8 mouse cellular contexts compared by ENCODE assay signal in genomic region chr8:12756391-12757157, GRCm38 (mm10). TPM values are rescaled to one million over a fixed set of nuclear protein-coding genes. Genes with fewer than 3 reads are reported as not detected.
DNase-seq lines count a peak whose midpoint lies in the region; ATAC-seq lines count a peak whose summit lies in the region.

Atp11a (plus strand) TSS chr8:12757014.

- H3K36me3 ChIP-seq in embryonic facial prominence, embryonic 13.5 days: peaks cover 1% of the 10 kb centered on the region; the same call in 1 of the 2 replicates
- H3K36me3 ChIP-seq in heart, embryonic 10.5 days: no peaks in the 10 kb centered on the region
- no peaks in the 10 kb centered on the region for H3K36me3 ChIP-seq in kidney, embryonic 14.5 days (ENCODE audit: control insufficient read depth, insufficient read depth, low read length)
- H3K36me3 ChIP-seq in limb, embryonic 15.5 days: no peaks in the 10 kb centered on the region
- H3K36me3 ChIP-seq in midbrain, embryonic 16.5 days (ENCODE audit: control insufficient read depth, insufficient read depth, low read length): no peaks in the 10 kb centered on the region
- no peaks in the 10 kb centered on the region for H3K36me3 ChIP-seq in stomach, embryonic 15.5 days

- H3K9me3 ChIP-seq in embryonic facial prominence, embryonic 13.5 days: no peaks in the 10 kb centered on the region
- no peaks in the 10 kb centered on the region for H3K9me3 ChIP-seq in heart, embryonic 10.5 days
- no peaks in the 10 kb centered on the region for H3K9me3 ChIP-seq in kidney, embryonic 14.5 days (ENCODE audit: control insufficient read depth, low read length)
- H3K9me3 ChIP-seq in limb, embryonic 15.5 days: no peaks in the 10 kb centered on the region
- H3K9me3 ChIP-seq in midbrain, embryonic 16.5 days (replicated peaks; ENCODE audit: control insufficient read depth, low read length, poor library complexity, severe bottlenecking): no peaks in the 10 kb centered on the region
- H3K9me3 ChIP-seq in stomach, embryonic 15.5 days: no peaks in the 10 kb centered on the region

- H3K4me1 ChIP-seq in embryonic facial prominence, embryonic 13.5 days: peaks cover 46% of the 10 kb centered on the region
- peaks cover 56% of the 10 kb centered on the region for H3K4me1 ChIP-seq in heart, embryonic 10.5 days
- peaks cover 7% of the 10 kb centered on the region; the same call in 1 of the 2 replicates for H3K4me1 ChIP-seq in kidney, embryonic 14.5 days (ENCODE audit: control insufficient read depth, insufficient read depth, low read length)
- peaks cover 55% of the 10 kb centered on the region for H3K4me1 ChIP-seq in limb, embryonic 15.5 days
- peaks cover 11% of the 10 kb centered on the region for H3K4me1 ChIP-seq in midbrain, embryonic 16.5 days (ENCODE audit: control insufficient read depth, insufficient read depth, low read length)
- peaks cover 11% of the 10 kb centered on the region; the same call in 1 of the 2 replicates for H3K4me1 ChIP-seq in stomach, embryonic 15.5 days

- peak within 1 kb of the TSS; percentile 88 for H3K4me2 ChIP-seq in embryonic facial prominence, embryonic 13.5 days
- peak within 1 kb of the TSS; percentile 74 for H3K4me2 ChIP-seq in kidney, embryonic 14.5 days (replicated peaks; ENCODE audit: low read depth, low read length)
- H3K4me2 ChIP-seq in limb, embryonic 15.5 days: peak within 1 kb of the TSS; percentile 85
- H3K4me2 ChIP-seq in midbrain, embryonic 16.5 days (ENCODE audit: low read length): peak within 1 kb of the TSS; percentile 95
- H3K4me2 ChIP-seq in stomach, embryonic 15.5 days: peak within 1 kb of the TSS; percentile 81

- WGBS in embryonic facial prominence, embryonic 13.5 days: under 1% methylated on average over 50 of the region's 62 CpGs
- WGBS in heart, embryonic 10.5 days: 5% methylated on average over 57 of the region's 62 CpGs
- WGBS in kidney, embryonic 14.5 days: 0% methylated on average over 26 of the region's 62 CpGs
- WGBS in limb, embryonic 15.5 days: 0% methylated on average over 30 of the region's 62 CpGs
- WGBS in midbrain, embryonic 16.5 days: under 1% methylated on average over 30 of the region's 62 CpGs
- WGBS in stomach, embryonic 15.5 days: 0% methylated on average over 38 of the region's 62 CpGs

- H3K27me3 ChIP-seq in embryonic facial prominence, embryonic 13.5 days: no peaks in the 10 kb centered on the region
- H3K27me3 ChIP-seq in heart, embryonic 10.5 days (ENCODE audit: insufficient read depth, poor library complexity, severe bottlenecking): 0 out of 2 replicates have a peak, but pooled peaks cover 4% of the 10 kb centered on the region
- no peaks in the 10 kb centered on the region for H3K27me3 ChIP-seq in kidney, embryonic 14.5 days (ENCODE audit: control insufficient read depth, insufficient read depth, low read length)
- H3K27me3 ChIP-seq in limb, embryonic 15.5 days: no peaks in the 10 kb centered on the region
- no peaks in the 10 kb centered on the region for H3K27me3 ChIP-seq in midbrain, embryonic 16.5 days (ENCODE audit: control insufficient read depth, insufficient read depth, low read depth, low read length)
- H3K27me3 ChIP-seq in stomach, embryonic 15.5 days (replicated peaks): no peaks in the 10 kb centered on the region

- peak within 1 kb of the TSS; percentile 78 for H3K27ac ChIP-seq in embryonic facial prominence, embryonic 13.5 days
- peak within 1 kb of the TSS; percentile 92 for H3K27ac ChIP-seq in heart, embryonic 10.5 days
- H3K27ac ChIP-seq in kidney, embryonic 14.5 days (ENCODE audit: low read depth, low read length): peak within 1 kb of the TSS; percentile 19; the same call in 1 of the 2 replicates
- peak within 1 kb of the TSS; percentile 84 for H3K27ac ChIP-seq in limb, embryonic 15.5 days
- H3K27ac ChIP-seq in midbrain, embryonic 16.5 days (ENCODE audit: low read length): peak within 1 kb of the TSS; percentile 70
- peak within 1 kb of the TSS; percentile 71 for H3K27ac ChIP-seq in stomach, embryonic 15.5 days

- peak within 1 kb of the TSS; percentile 91 for H3K9ac ChIP-seq in embryonic facial prominence, embryonic 13.5 days
- peak within 1 kb of the TSS; percentile 74 for H3K9ac ChIP-seq in kidney, embryonic 14.5 days (ENCODE audit: low read depth, low read length)
- peak within 1 kb of the TSS; percentile 98 for H3K9ac ChIP-seq in limb, embryonic 15.5 days
- peak within 1 kb of the TSS; percentile 95 for H3K9ac ChIP-seq in midbrain, embryonic 16.5 days (ENCODE audit: low read depth, low read length)
- peak within 1 kb of the TSS; percentile 91 for H3K9ac ChIP-seq in stomach, embryonic 15.5 days

- ATAC-seq in embryonic facial prominence, embryonic 13.5 days (ENCODE audit: insufficient number of reproducible peaks, insufficient read depth, low FRiP score, low TSS enrichment, low read depth): peak; percentile 84
- peak; percentile 83 for ATAC-seq in kidney, embryonic 14.5 days (ENCODE audit: low FRiP score, low TSS enrichment)
- ATAC-seq in limb, embryonic 15.5 days (ENCODE audit: insufficient number of reproducible peaks, low FRiP score, low TSS enrichment, low read depth): peak; percentile 57
- peak; percentile 92 for ATAC-seq in midbrain, embryonic 16.5 days
- ATAC-seq in stomach, embryonic 15.5 days (ENCODE audit: insufficient read depth, low FRiP score, low read depth): peak; percentile 84

- H3K4me3 ChIP-seq in embryonic facial prominence, embryonic 13.5 days: peak within 1 kb of the TSS; percentile 81
- H3K4me3 ChIP-seq in heart, embryonic 10.5 days: peak within 1 kb of the TSS; percentile 90
- H3K4me3 ChIP-seq in kidney, embryonic 14.5 days (ENCODE audit: low read length): peak within 1 kb of the TSS; percentile 50
- H3K4me3 ChIP-seq in limb, embryonic 15.5 days: peak within 1 kb of the TSS; percentile 95
- peak within 1 kb of the TSS; percentile 94 for H3K4me3 ChIP-seq in midbrain, embryonic 16.5 days (ENCODE audit: low read depth, low read length)
- H3K4me3 ChIP-seq in stomach, embryonic 15.5 days (replicated peaks): peak within 1 kb of the TSS; percentile 83

- DNase-seq in 3134 (ENCODE audit: extremely low read depth, insufficient read length, low spot score): peak; percentile 71
- peak; percentile 82 for DNase-seq in adrenal gland, postnatal 14 days
- no peak for DNase-seq in heart, embryonic 10.5 days (ENCODE audit: low spot score)

RNA-seq across cellular contexts. Expression of gene Atp11a, which starts in this region (rescaled TPM):
- 66.9 and 72.1 TPM in 2 replicates for total RNA-seq in adrenal gland, postnatal 14 days (2021)
- polyA plus RNA-seq in embryonic facial prominence, embryonic 13.5 days (2015; fragmentation: Nextera tagmentation; extraction: Ambion mirVana): 17.3 and 24.8 TPM in 2 replicates
- 11.7 and 17.9 TPM in 2 replicates for polyA plus RNA-seq in heart, embryonic 10.5 days (2016; fragmentation: Nextera tagmentation; extraction: Ambion mirVana)
- 16.8 and 18.5 TPM in 2 replicates for polyA plus RNA-seq in kidney, embryonic 14.5 days (2014; fragmentation: Nextera tagmentation; extraction: Ambion mirVana)
- polyA plus RNA-seq in limb, embryonic 15.5 days (2015; fragmentation: Nextera tagmentation; extraction: Ambion mirVana): 14.9 and 19.2 TPM in 2 replicates
- 10.3 and 13.6 TPM in 2 replicates for polyA plus RNA-seq in midbrain, embryonic 16.5 days (2015; fragmentation: Nextera tagmentation; extraction: Ambion mirVana)
- polyA plus RNA-seq in stomach, embryonic 15.5 days (2015; fragmentation: Nextera tagmentation; extraction: Ambion mirVana): 16.2 TPM in 2 replicates

Comparison
In these comparisons a context has a peak if more than half of its experiments do, and no peak if none do; other contexts are left out.
1. H3K27ac ChIP-seq: peak in every context shown above with its lines; median percentile 92 in heart, embryonic 10.5 days; 84 in limb, embryonic 15.5 days; 78 in embryonic facial prominence, embryonic 13.5 days; 71 in stomach, embryonic 15.5 days; 70 in midbrain, embryonic 16.5 days; 19 in kidney, embryonic 14.5 days.